ENCODE assay signal across 8 mouse cellular contexts in the genomic region with DNA sequence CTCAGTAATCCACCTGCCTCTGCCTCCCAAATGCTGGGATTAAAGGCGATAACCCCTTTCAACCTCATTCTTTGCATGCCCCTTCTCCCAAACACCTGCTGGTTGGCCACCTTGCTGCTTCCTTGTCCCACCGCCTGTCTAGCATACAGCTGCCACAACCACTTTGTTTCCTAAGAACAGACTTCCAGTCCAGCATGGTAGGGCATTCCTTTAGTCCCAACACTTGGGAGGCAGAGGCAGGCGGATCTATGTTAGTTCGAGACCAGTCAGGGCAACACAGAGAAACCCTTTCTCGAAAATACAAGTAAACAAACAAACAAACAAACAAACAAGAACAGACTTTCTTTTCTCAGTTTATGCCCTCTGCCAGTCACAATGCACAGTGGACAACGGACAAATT. TPM values are rescaled to one million over a fixed set of nuclear protein-coding genes. Genes with fewer than 3 reads are reported as not detected.
DNase-seq lines count a peak whose midpoint lies in the region; ATAC-seq and TF ChIP-seq lines count a peak whose summit lies in the region.

No protein-coding gene starts in this region.

- no peak for TF ChIP-seq POLR2A in small intestine, adult 2 months (IDR thresholded peaks at IDR 0.05; ENCODE audit: low read depth, low read length)

- DNase-seq in cerebellum, adult 11 months, result peak; percentile 12
- DNase-seq in cerebellum, postnatal 10 days, result no peak
- peak; percentile 16 for DNase-seq in lung, postnatal 0 days (ENCODE audit: low spot score)
- DNase-seq in lung, postnatal 14 days, result no peak
- peak; percentile 10 for DNase-seq in kidney, postnatal 10 days
- no peak for DNase-seq in c-Kit-positive CD71-positive TER-119-positive erythroid progenitor cells, embryonic 14.5 days (ENCODE audit: low spot score)
- no peak for DNase-seq in adrenal gland, adult 8-10 months

- H3K4me2 ChIP-seq in lung, postnatal 0 days (replicated peaks; ENCODE audit: low read depth, low read length), result peak overlapping the region; percentile 89

- no peak for TF ChIP-seq CTCF in lung, postnatal 0 days (IDR thresholded peaks at IDR 0.05)
- no peak for TF ChIP-seq CTCF in small intestine, adult 2 months (IDR thresholded peaks at IDR 0.05; ENCODE audit: extremely low read depth, insufficient read length, insufficient replicate concordance, low read depth, low read length)

- H3K36me3 ChIP-seq in lung, postnatal 0 days (ENCODE audit: insufficient read depth, low read length), result no peaks in the 10 kb centered on the region
- H3K36me3 ChIP-seq in small intestine, adult 2 months (ENCODE audit: control insufficient read depth, insufficient read depth, low read length), result no peaks in the 10 kb centered on the region

- peak overlapping the region; percentile 96 for H3K4me3 ChIP-seq in lung, postnatal 0 days (ENCODE audit: low read depth, low read length)
- H3K4me3 ChIP-seq in small intestine, adult 2 months (ENCODE audit: low read depth, low read length), result peak overlapping the region; percentile 72

- peaks cover 23% of the 10 kb centered on the region for H3K4me1 ChIP-seq in lung, postnatal 0 days (ENCODE audit: insufficient read depth, low read depth, low read length)
- peaks cover 6% of the 10 kb centered on the region; the same call in 1 of the 2 replicates for H3K4me1 ChIP-seq in small intestine, adult 2 months (ENCODE audit: control insufficient read depth, insufficient read depth, insufficient read length, low read length)

- H3K27me3 ChIP-seq in lung, postnatal 0 days (replicated peaks; ENCODE audit: insufficient read depth, low read length), result no peaks in the 10 kb centered on the region
- no peaks in the 10 kb centered on the region for H3K27me3 ChIP-seq in small intestine, adult 2 months (ENCODE audit: control insufficient read depth, insufficient read depth, low read length)

- WGBS in lung, postnatal 0 days, result 36% methylated on average over 6 of the region's 6 CpGs
- 34% methylated on average over 6 of the region's 6 CpGs for WGBS in small intestine, adult 2 months

- H3K9ac ChIP-seq in lung, postnatal 0 days (replicated peaks; ENCODE audit: low read depth), result peak overlapping the region; percentile 96; the same call in 1 of the 2 replicates

- H3K27ac ChIP-seq in lung, postnatal 0 days (ENCODE audit: low read length), result 0 out of 2 replicates have a peak overlapping the region, but pooled peaks have one; percentile 9
- H3K27ac ChIP-seq in small intestine, adult 2 months (ENCODE audit: insufficient read depth, low read depth, low read length), result no peak overlapping the region

- ATAC-seq in lung, postnatal 0 days, result no peak

- TF ChIP-seq EP300 in lung, postnatal 0 days (IDR thresholded peaks at IDR 0.05), result no peak

- H3K9me3 ChIP-seq in lung, postnatal 0 days (ENCODE audit: low read length), result no peaks in the 10 kb centered on the region

RNA-seq across cellular contexts. Expression of a gene that starts 0.6 kb away (rescaled TPM):
- polyA plus RNA-seq in lung, postnatal 0 days (2015; fragmentation: Nextera tagmentation; extraction: Ambion mirVana), result 10.3 and 10.7 TPM in 2 replicates
- 3.3 and 5.1 TPM in 2 replicates for polyA plus RNA-seq in small intestine, adult 2 months (2012; rRNA removed)
- total RNA-seq in adrenal gland, adult 8-10 months (2022), result 10 to 100 TPM; 35.9 to 45.2 (median 40.5) TPM

RNA-seq across cellular contexts. Expression of a gene that starts 11.8 kb away (rescaled TPM):
- polyA plus RNA-seq in lung, postnatal 0 days (2015; fragmentation: Nextera tagmentation; extraction: Ambion mirVana), result 0.54 and 0.55 TPM in 2 replicates
- 4.0 and 12.8 TPM in 2 replicates for polyA plus RNA-seq in small intestine, adult 2 months (2012; rRNA removed)
- total RNA-seq in adrenal gland, adult 8-10 months (2022), result 1 to 10 TPM; 1.4 to 3.6 (median 1.8) TPM

RNA-seq across cellular contexts. Expression of a gene that starts 26.2 kb away (rescaled TPM):
- 268 and 291 TPM in 2 replicates for polyA plus RNA-seq in lung, postnatal 0 days (2015; fragmentation: Nextera tagmentation; extraction: Ambion mirVana)
- polyA plus RNA-seq in small intestine, adult 2 months (2012; rRNA removed), result 29.0 and 35.2 TPM in 2 replicates
- 100 to 1,000 TPM in 3 of 4 experiments, 10 to 100 TPM in 1; 89.8 to 365 (median 163) TPM for total RNA-seq in adrenal gland, adult 8-10 months (2022)

Comparison
In these comparisons a context has a peak if more than half of its experiments do, and no peak if none do; other contexts are left out.
1. DNase-seq: peak in cerebellum, adult 11 months (single experiment), lung, postnatal 0 days (single experiment) and kidney, postnatal 10 days (single experiment); none in cerebellum, postnatal 10 days (0 of 2), lung, postnatal 14 days (single experiment), c-Kit-positive CD71-positive TER-119-positive erythroid progenitor cells, embryonic 14.5 days (single experiment) and adrenal gland, adult 8-10 months (single experiment).